Mouse (Mus musculus) forebrain, postnatal 0 days (tissue): ENCODE measurements at regions not wholly inside any gene's neighbourhood (a gene's known extent, or its start where the extent isn't known, plus 50 kb on each side); places are given as distances from the start of the nearest gene placed in this dataset.

Source experiments
- ATAC-seq: fragments of 200-750 bp; cut with Nextera tagmentation; 2 replicates; pipeline ENCODE4 v1.8.0; 2017; ENCODE audit warnings: mild to moderate bottlenecking, moderate library complexity
- DNase-seq: peaks from one replicate; pipeline ENCODE4 v3.0.0-alpha.2; 2015
- H3K27ac ChIP-seq: fragments of 300-500 bp; sonication (generic); 2 replicates; pipeline ENCODE4 v1.5.1; 2014; ENCODE audit warnings: low read depth, mild to moderate bottlenecking, antibody characterized with exemption, low read length, moderate library complexity, mixed read lengths
- H3K27me3 ChIP-seq: fragments of 300-500 bp; sonication (generic); 2 replicates; pipeline ENCODE4 v1.6.1; 2014; ENCODE audit warnings: mild to moderate bottlenecking, low read length, mixed read lengths; ENCODE audit not compliant: insufficient read depth
- H3K36me3 ChIP-seq: fragments of 300-500 bp; sonication (generic); 2 replicates; pipeline ENCODE4 v1.6.1; 2014; ENCODE audit warnings: mild to moderate bottlenecking, moderate library complexity; ENCODE audit not compliant: insufficient read depth
- H3K4me1 ChIP-seq: fragments of 300-500 bp; sonication (generic); 2 replicates; pipeline ENCODE4 v1.6.1; 2014; ENCODE audit warnings: antibody characterized with exemption; ENCODE audit not compliant: insufficient read depth
- H3K4me2 ChIP-seq: fragments of 300-500 bp; sonication (generic); 2 replicates; pipeline ENCODE4 v1.6.1; 2014; ENCODE audit warnings: low read depth, mild to moderate bottlenecking, moderate library complexity
- H3K4me3 ChIP-seq: fragments of 300-500 bp; sonication (generic); 2 replicates; pipeline ENCODE4 v1.5.1; 2014; ENCODE audit warnings: low read depth, low read length, mixed read lengths
- H3K9ac ChIP-seq: fragments of 300-500 bp; sonication (generic); 2 replicates; pipeline ENCODE4 v1.6.1; 2014; ENCODE audit warnings: mild to moderate bottlenecking
- H3K9me3 ChIP-seq: fragments of 300-500 bp; sonication (generic); 2 replicates; pipeline ENCODE4 v1.6.1; 2016; ENCODE audit warnings: low read length
- CTCF ChIP-seq: sonication (generic); IDR thresholded peaks from 2 replicates; pipeline ENCODE4 v1.5.1; 2016; ENCODE audit warnings: antibody characterized with exemption, control low read depth, low read depth
- WGBS: fragments of 180-500 bp; shearing (Covaris S2); extraction: QIAGEN DNeasy Blood & Tissue Kit; methylation state at CpG from one replicate; pipeline ENCODE4 v1.1.7; 2014; 5-methylcytosine and 5-hydroxymethylcytosine counted together

DNA sequence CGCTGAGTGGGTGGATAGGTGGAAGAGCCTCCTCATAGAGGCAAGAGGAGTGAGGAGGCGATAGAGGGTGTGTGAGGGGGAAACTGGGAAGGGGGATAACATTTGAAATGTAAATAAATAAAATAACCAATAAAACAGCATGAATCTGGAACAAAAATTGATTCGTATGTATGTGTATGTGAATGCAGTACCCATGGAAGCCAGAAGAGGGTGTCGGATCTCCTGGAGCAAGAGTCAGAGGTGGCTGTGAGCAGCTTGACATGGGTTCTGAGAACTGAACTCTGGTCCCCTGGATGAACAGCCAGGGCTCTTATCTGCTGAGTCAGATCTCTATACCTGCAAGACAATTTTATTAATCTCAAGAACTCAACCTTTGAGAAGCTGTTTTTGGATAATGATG is 81.4 kb downstream of the Tfap2b start:
- WGBS: 92% methylated on average over 4 of the region's 4 CpGs
- no peak for ATAC-seq

DNA sequence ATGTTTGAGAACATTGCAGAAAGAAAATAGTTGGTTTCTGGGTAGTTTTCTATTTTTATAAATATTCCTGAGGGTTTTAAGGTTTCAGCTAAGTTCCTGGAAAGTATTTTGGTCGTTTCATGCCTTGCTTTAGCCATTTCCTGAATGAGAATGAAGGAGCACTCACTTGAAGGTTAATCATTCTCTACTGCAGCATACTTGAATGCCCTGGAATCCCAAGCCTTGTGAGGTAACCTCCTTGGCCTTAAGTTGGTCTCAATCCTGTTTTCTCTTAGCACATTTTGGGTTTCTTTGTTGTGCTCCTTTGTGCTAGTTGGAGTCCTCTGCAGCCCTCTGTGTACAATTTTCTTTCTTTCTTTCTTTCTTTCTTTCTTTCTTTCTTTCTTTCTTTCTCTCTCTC is 112.9 kb downstream of the Tfap2b start:
- Histone ChIP-seq H3K4me1 (no peaks in the 10 kb centered on the region), H3K36me3 (no peaks in the 10 kb centered on the region), H3K27me3 (no peaks in the 10 kb centered on the region), H3K9ac (no peak overlapping the region), H3K4me3 (no peak overlapping the region), H3K27ac (no peak overlapping the region), H3K4me2 (no peak overlapping the region), H3K9me3 (no peaks in the 10 kb centered on the region)
- 55% methylated on average over 1 of the region's 1 CpGs for WGBS
- no peak for ATAC-seq
- no peak for DNase-seq
- no peak for TF ChIP-seq CTCF

More for the DNA sequence above, 81.4 kb downstream of the Tfap2b start:
- no peak for DNase-seq
- H3K4me3 ChIP-seq: no peak overlapping the region
- no peaks in the 10 kb centered on the region for H3K27me3 ChIP-seq
- no peaks in the 10 kb centered on the region for H3K4me1 ChIP-seq
- no peak overlapping the region for H3K9ac ChIP-seq
- no peak overlapping the region for H3K27ac ChIP-seq
- H3K9me3 ChIP-seq: no peaks in the 10 kb centered on the region
- 0 out of 2 replicates have a peak, but pooled peaks have one; percentile 2 for TF ChIP-seq CTCF
- H3K4me2 ChIP-seq: no peak overlapping the region
- no peaks in the 10 kb centered on the region for H3K36me3 ChIP-seq

DNA sequence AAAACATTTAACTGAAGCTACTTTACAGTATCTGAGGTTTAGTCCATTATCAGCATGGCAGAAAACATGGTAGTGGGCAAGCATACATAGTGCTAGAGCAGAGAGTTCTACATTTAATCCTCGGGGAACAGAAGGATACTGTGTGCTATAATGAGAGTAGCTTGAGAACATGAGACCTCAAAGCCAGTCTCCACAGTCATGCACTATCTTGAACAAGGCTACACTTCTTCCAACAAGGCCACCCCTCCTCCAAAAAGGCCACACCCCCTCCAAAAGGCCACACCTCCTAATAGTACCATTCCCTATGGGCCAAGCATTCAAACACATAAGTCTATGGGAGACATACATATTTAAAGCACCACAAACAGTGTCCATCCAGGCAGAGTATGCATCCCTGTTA is 127.3 kb downstream of the Tfap2b start:
- Histone ChIP-seq H3K4me1 (no peaks in the 10 kb centered on the region), H3K9me3 (no peaks in the 10 kb centered on the region), H3K4me2 (no peak overlapping the region), H3K27me3 (no peaks in the 10 kb centered on the region), H3K4me3 (no peak overlapping the region), H3K36me3 (no peaks in the 10 kb centered on the region), H3K27ac (no peak overlapping the region), H3K9ac (no peak overlapping the region)
- no peak for ATAC-seq
- no peak for TF ChIP-seq CTCF
- 89% methylated on average over 1 of the region's 1 CpGs for WGBS
- DNase-seq: no peak

DNA sequence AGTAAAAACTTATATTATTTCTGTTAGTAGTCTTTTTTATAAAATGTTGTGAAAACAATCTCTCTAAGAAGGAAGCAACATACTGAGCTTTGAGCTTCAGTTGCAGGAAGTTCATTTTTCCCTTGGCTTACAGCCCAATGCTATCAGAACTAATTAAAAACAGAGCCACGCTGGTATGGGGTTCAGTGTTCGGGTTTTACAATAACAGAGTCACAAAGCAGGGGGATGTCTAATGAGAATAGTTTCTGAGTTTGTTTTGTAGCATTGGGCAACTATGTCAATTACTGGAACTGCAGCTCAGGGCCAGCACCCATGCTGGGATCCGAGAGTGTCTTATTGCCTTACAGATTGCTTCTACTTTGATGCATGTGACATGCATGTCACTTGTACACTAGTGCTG is 128.5 kb downstream of the Tfap2b start:
- Histone ChIP-seq H3K9ac (no peak overlapping the region), H3K4me3 (no peak overlapping the region), H3K36me3 (no peaks in the 10 kb centered on the region), H3K4me1 (no peaks in the 10 kb centered on the region), H3K9me3 (no peaks in the 10 kb centered on the region), H3K27me3 (no peaks in the 10 kb centered on the region), H3K27ac (no peak overlapping the region), H3K4me2 (no peak overlapping the region)
- no peak for DNase-seq
- WGBS: 19% methylated on average over 3 of the region's 3 CpGs
- ATAC-seq: no peak
- no peak for TF ChIP-seq CTCF

DNA sequence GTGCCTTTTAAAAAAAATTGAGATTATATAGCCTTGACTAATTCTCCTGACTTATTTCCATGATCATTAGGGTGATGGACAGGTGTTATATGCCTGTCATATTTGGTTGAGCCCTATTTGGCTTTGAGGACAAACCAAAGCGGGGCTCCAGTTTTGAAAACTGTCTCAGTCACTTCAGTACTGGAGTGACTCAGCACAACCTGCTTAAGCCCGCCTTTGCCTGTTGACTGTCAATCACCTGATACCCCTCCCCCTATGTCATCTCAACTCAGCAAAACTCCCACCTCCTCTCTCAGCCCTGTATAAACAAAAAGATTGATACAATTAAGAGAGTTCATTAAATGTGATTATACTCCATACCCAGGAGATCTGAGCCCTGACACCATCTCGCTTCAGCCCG is 135.7 kb downstream of the Tfap2b start:
- Histone ChIP-seq H3K4me2 (no peak overlapping the region), H3K9me3 (no peaks in the 10 kb centered on the region), H3K4me1 (no peaks in the 10 kb centered on the region), H3K36me3 (no peaks in the 10 kb centered on the region), H3K4me3 (no peak overlapping the region), H3K27me3 (no peaks in the 10 kb centered on the region), H3K27ac (no peak overlapping the region), H3K9ac (no peak overlapping the region)
- no peak for ATAC-seq
- 84% methylated on average over 4 of the region's 4 CpGs for WGBS
- no peak for DNase-seq
- TF ChIP-seq CTCF: no peak

DNA sequence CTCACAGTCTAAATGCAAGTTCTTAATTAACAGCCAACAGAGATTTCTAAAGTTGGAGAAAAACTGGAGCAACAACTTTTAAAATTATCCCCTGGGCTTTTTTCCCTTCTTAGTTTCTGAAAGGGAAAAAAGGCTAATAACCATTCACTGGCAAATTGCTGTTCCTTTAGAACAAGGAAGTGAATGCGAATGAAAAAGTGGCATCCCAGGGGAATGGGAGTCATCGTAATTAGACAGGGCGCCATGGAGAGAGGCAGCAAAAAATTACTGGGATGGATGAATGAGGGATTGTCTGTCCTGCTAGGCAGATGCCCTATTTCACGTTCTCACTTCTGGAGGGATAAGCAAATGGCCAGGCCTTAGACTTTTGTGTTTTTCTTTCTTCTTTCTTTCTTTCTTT is 141.8 kb downstream of the Tfap2b start:
- 13% methylated on average over 4 of the region's 4 CpGs for WGBS
- DNase-seq (no peak), ATAC-seq (no peak; the same call in 1 of the 2 replicates)
- no peak overlapping the region for H3K27ac ChIP-seq
- H3K4me2 ChIP-seq: no peak overlapping the region
- no peaks in the 10 kb centered on the region for H3K4me1 ChIP-seq
- H3K36me3 ChIP-seq: no peaks in the 10 kb centered on the region
- no peak overlapping the region for H3K9ac ChIP-seq
- no peaks in the 10 kb centered on the region for H3K27me3 ChIP-seq
- no peaks in the 10 kb centered on the region for H3K9me3 ChIP-seq
- no peak overlapping the region for H3K4me3 ChIP-seq
- no peak for TF ChIP-seq CTCF

DNA sequence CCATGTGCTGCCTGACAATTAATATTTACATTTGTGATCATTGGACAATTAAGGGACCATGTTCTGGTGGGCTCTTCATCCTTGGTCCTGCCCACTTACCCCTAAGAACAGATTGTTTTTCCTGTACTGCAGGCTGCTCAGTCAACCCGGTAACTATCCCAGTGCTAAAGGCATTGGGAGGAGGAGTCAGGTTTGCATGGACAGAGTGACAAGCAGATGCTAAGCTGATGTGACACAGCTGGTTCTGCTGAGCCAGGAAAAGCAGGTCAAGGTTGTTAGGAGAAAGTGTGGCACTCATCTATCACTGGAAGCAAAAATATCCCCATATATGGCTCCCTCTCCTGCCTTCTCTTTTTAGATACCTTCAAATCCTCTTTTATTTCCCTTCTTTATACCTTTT is 176.1 kb downstream of the Tfap2b start:
- TF ChIP-seq CTCF: no peak
- WGBS: 72% methylated on average over 1 of the region's 1 CpGs

More for the DNA sequence above, 176.1 kb downstream of the Tfap2b start:
- H3K27me3 ChIP-seq: no peaks in the 10 kb centered on the region
- no peak overlapping the region for H3K9ac ChIP-seq
- no peak overlapping the region for H3K4me2 ChIP-seq
- no peaks in the 10 kb centered on the region for H3K36me3 ChIP-seq
- H3K9me3 ChIP-seq: no peaks in the 10 kb centered on the region
- DNase-seq: no peak
- H3K4me1 ChIP-seq: no peaks in the 10 kb centered on the region
- no peak overlapping the region for H3K4me3 ChIP-seq
- H3K27ac ChIP-seq: no peak overlapping the region
- no peak for ATAC-seq
